Mouse (Mus musculus): ENCODE results near the gene Cwc25. TPM values are rescaled to one million over a fixed set of nuclear protein-coding genes. Genes with fewer than 3 reads are reported as not detected.
A peak's percentile ranks its signal among the peaks of the same experiment; 100 is the strongest.

Gene Cwc25
- polyA plus RNA-seq, 1 experiment from 2014 or later, result 23.3 TPM

DNA sequence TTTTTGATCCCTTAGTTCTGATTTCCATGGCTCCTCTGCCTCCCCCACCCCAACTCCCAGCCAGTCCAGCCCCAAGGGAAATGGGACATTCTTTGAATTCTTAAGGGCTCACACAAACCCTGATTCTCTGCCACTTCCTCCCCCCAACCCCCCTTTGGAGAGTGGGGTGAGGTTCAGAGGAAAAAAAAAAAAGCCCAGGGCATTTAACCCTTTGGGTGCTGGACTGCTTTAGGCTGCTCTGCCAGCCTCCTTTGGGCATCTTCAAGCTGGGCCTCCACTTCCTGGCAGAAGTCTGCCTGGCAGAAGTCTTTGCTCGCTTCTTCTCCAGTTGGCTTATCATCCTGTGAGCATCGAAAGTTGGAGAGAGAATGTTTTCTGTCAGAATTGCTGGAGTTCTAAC lies 41.7 kb upstream of the Cwc25 start:
- Histone ChIP-seq H3K9me3 (no peaks in the 10 kb centered on the region), H3K9ac (no peak overlapping the region), H3K4me2 (peak overlapping the region; percentile 7; the same call in 1 of the 2 replicates), H3K4me3 (no peak overlapping the region), H3K4me1 (peaks cover 92% of the 10 kb centered on the region), H3K36me3 (peaks cover 45% of the 10 kb centered on the region), H3K27me3 (no peaks in the 10 kb centered on the region), H3K27ac (peak overlapping the region; percentile 73)
- no peak for ATAC-seq (ENCODE audit: insufficient number of reproducible peaks, insufficient read depth, low FRiP score, low TSS enrichment, low read depth)
- 33% methylated on average over 2 of the region's 2 CpGs for WGBS

- Histone ChIP-seq H3K27ac (peak overlapping the region; percentile 73), H3K4me2 (no peak overlapping the region), H3K27me3 (no peaks in the 10 kb centered on the region), H3K36me3 (peaks cover 41% of the 10 kb centered on the region), H3K9me3 (no peaks in the 10 kb centered on the region), H3K4me1 (peaks cover 87% of the 10 kb centered on the region), H3K9ac (no peak overlapping the region), H3K4me3 (no peak overlapping the region)
- 27% methylated on average over 6 of the region's 6 CpGs for WGBS
- ATAC-seq (ENCODE audit: insufficient number of reproducible peaks, insufficient read depth, low FRiP score, low TSS enrichment, low read depth), result no peak
Observed at GRCm38 (mm10) chr11:97807626-97808025, 41.3 kb upstream of the Cwc25 start.

DNA sequence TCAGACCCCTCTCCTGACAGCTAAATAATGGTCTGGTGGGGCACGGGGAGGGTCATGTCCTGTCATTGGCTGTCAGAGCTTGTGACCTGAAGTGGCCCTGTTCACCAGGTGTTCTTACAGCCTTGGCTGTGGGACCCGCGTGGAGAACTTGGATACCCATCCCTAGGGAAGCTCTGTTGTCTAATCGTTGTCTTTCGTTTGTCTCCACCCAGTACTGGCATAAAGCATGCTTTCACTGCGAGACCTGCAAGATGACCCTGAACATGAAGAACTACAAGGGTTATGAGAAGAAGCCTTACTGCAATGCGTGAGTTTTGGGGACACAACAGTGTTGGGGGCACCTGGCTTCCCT lies 40.2 kb upstream of the Cwc25 start:
- Histone ChIP-seq H3K4me2 (peak overlapping the region; percentile 62), H3K4me3 (no peak overlapping the region), H3K27ac (0 out of 2 replicates have a peak overlapping the region, but pooled peaks have one; percentile 93), H3K36me3 (peaks cover 36% of the 10 kb centered on the region), H3K4me1 (peaks cover 87% of the 10 kb centered on the region), H3K9ac (no peak overlapping the region), H3K9me3 (no peaks in the 10 kb centered on the region), H3K27me3 (no peaks in the 10 kb centered on the region)
- ATAC-seq (ENCODE audit: insufficient number of reproducible peaks, insufficient read depth, low FRiP score, low TSS enrichment, low read depth), result no peak
- WGBS, result 68% methylated on average over 7 of the region's 7 CpGs

GRCm38 (mm10) chr11:97805662-97806612 lies 39.6 kb upstream of the Cwc25 start:
- Histone ChIP-seq H3K4me3 (peak overlapping the region; percentile 33), H3K27me3 (no peaks in the 10 kb centered on the region), H3K36me3 (peaks cover 36% of the 10 kb centered on the region), H3K4me2 (peak overlapping the region; percentile 62), H3K9ac (peak overlapping the region; percentile 51; the same call in 1 of the 2 replicates), H3K9me3 (no peaks in the 10 kb centered on the region), H3K27ac (peak overlapping the region; percentile 93), H3K4me1 (peaks cover 87% of the 10 kb centered on the region)
- no peak for ATAC-seq (ENCODE audit: insufficient number of reproducible peaks, insufficient read depth, low FRiP score, low TSS enrichment, low read depth)
- WGBS, result 38% methylated on average over 15 of the region's 15 CpGs

DNA sequence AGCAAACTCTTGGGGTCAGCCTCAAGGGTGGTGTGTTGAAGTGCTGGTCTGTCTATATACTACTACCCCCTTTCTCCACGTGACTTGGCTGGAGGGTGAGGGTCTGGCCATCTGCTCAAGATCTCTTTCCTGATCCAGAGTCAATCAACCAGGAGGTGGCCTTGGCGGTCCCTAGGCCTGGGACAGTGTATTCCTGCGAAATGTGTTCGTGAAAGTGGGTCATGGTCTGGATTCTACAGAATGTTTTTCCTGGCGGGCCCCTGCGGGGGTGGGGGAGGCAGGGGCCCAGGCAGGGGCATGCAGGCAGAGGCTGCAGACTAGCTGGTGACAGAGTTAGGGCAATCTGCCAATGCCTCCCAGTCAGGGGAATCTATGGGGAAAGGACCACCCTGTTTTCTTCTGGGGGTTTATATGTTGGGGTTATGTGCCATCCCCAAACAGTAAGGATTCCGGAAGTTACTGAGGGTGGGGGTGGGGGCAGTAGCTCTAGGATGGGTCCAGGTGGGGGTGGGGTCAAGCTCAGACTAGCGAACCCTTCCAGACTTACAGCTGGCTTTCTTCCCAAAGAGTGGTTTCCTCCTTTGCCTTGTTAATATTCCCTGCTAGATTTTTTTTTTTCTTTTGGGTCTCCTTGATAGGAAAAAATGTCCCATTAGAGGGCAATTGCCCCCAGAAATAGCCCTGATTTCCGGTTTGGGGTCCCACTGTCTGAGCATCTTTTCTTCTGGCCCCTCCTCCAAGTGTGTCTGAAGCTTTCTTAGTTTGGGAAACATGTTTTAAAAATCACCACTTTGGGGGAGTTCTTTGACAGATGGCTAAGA lies 38.7 kb upstream of the Cwc25 start:
- no peaks in the 10 kb centered on the region for H3K27me3 ChIP-seq
- H3K9me3 ChIP-seq, result no peaks in the 10 kb centered on the region
- H3K36me3 ChIP-seq, result peaks cover 36% of the 10 kb centered on the region
- H3K4me2 ChIP-seq, result peak overlapping the region; percentile 62
- peak overlapping the region; percentile 93 for H3K27ac ChIP-seq
- H3K4me3 ChIP-seq, result peak overlapping the region; percentile 33
- H3K9ac ChIP-seq, result peak overlapping the region; percentile 52
- 5% methylated on average over 9 of the region's 9 CpGs for WGBS
- H3K4me1 ChIP-seq, result peaks cover 81% of the 10 kb centered on the region
- peak; percentile 52; the same call in 1 of the 2 replicates for ATAC-seq (ENCODE audit: insufficient number of reproducible peaks, insufficient read depth, low FRiP score, low TSS enrichment, low read depth)

- Histone ChIP-seq H3K9ac (no peak overlapping the region), H3K4me1 (peaks cover 69% of the 10 kb centered on the region)
- no peak for ATAC-seq (ENCODE audit: insufficient number of reproducible peaks, insufficient read depth, low FRiP score, low TSS enrichment, low read depth)
Observed at GRCm38 (mm10) chr11:97803847-97804246, 37.5 kb upstream of the Cwc25 start.

DNA sequence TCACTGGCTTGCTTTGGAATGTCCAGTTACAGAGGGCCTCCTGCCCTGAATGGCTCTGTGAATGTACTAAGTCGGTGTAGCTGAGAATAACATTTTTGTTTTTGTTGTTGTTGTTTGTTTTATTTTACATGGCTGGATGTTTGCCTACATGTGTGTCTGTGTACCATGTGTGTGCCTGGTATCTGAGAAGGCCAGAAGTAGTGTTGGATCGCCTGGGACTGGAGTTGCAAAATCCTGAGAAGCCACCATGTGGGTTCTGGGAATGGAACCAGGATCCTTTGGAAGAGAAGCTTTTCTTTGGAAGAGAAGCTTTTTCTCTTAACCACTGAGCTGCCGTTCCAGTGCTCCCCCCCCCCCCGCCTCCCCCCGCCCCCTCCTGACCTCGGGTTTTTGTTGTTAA lies 36.1 kb upstream of the Cwc25 start:
- peak overlapping the region; percentile 93; the same call in 1 of the 2 replicates for H3K9ac ChIP-seq
- no peaks in the 10 kb centered on the region for H3K27me3 ChIP-seq
- 39% methylated on average over 6 of the region's 6 CpGs for WGBS
- peak overlapping the region; percentile 96; the same call in 1 of the 2 replicates for H3K4me3 ChIP-seq
- peaks cover 14% of the 10 kb centered on the region for H3K36me3 ChIP-seq
- H3K4me2 ChIP-seq, result peak overlapping the region; percentile 83
- H3K9me3 ChIP-seq, result no peaks in the 10 kb centered on the region
- no peak for ATAC-seq (ENCODE audit: insufficient number of reproducible peaks, insufficient read depth, low FRiP score, low TSS enrichment, low read depth)
- no peak overlapping the region for H3K27ac ChIP-seq
- peaks cover 61% of the 10 kb centered on the region for H3K4me1 ChIP-seq

More at GRCm38 (mm10) chr11:97803847-97804246, 37.5 kb upstream of the Cwc25 start:
- H3K27ac ChIP-seq, result peak overlapping the region; percentile 93
- H3K4me3 ChIP-seq, result no peak overlapping the region
- peaks cover 26% of the 10 kb centered on the region for H3K36me3 ChIP-seq
- peak overlapping the region; percentile 62; the same call in 1 of the 2 replicates for H3K4me2 ChIP-seq
- H3K9me3 ChIP-seq, result no peaks in the 10 kb centered on the region
- 69% methylated on average over 5 of the region's 5 CpGs for WGBS
- H3K27me3 ChIP-seq, result no peaks in the 10 kb centered on the region

DNA sequence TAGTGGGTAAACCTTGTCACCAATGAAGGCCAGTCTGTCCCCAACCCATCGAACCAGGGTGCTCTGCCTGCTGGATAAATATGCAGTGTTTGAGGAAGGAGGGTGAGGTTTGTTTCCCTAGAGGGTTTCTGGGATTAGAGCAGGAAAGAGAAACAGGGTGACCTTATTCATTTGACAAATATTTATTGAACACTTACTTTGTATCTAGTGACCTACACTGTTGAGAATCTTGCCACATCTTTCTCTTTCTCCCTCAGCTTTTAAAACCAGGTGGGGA lies 35.8 kb upstream of the Cwc25 start:
- H3K36me3 ChIP-seq, result peaks cover 10% of the 10 kb centered on the region
- H3K27ac ChIP-seq, result peak overlapping the region; percentile 98
- peak overlapping the region; percentile 83 for H3K4me2 ChIP-seq
- H3K4me1 ChIP-seq, result peaks cover 59% of the 10 kb centered on the region
- H3K9ac ChIP-seq, result peak overlapping the region; percentile 93
- ATAC-seq (ENCODE audit: insufficient number of reproducible peaks, insufficient read depth, low FRiP score, low TSS enrichment, low read depth), result no peak
- WGBS, result 42% methylated on average over 1 of the region's 1 CpGs
- H3K9me3 ChIP-seq, result no peaks in the 10 kb centered on the region
- no peaks in the 10 kb centered on the region for H3K27me3 ChIP-seq
- peak overlapping the region; percentile 96 for H3K4me3 ChIP-seq

GRCm38 (mm10) chr11:97801409-97802193 lies 35.2 kb upstream of the Cwc25 start:
- Histone ChIP-seq H3K9ac (peak overlapping the region; percentile 93), H3K4me2 (peak overlapping the region; percentile 83), H3K27ac (peak overlapping the region; percentile 98), H3K36me3 (peaks cover 5% of the 10 kb centered on the region; the same call in 1 of the 2 replicates), H3K27me3 (no peaks in the 10 kb centered on the region), H3K4me3 (peak overlapping the region; percentile 96), H3K9me3 (no peaks in the 10 kb centered on the region), H3K4me1 (peaks cover 54% of the 10 kb centered on the region)
- ATAC-seq (ENCODE audit: insufficient number of reproducible peaks, insufficient read depth, low FRiP score, low TSS enrichment, low read depth), result no peak
- 33% methylated on average over 8 of the region's 8 CpGs for WGBS

DNA sequence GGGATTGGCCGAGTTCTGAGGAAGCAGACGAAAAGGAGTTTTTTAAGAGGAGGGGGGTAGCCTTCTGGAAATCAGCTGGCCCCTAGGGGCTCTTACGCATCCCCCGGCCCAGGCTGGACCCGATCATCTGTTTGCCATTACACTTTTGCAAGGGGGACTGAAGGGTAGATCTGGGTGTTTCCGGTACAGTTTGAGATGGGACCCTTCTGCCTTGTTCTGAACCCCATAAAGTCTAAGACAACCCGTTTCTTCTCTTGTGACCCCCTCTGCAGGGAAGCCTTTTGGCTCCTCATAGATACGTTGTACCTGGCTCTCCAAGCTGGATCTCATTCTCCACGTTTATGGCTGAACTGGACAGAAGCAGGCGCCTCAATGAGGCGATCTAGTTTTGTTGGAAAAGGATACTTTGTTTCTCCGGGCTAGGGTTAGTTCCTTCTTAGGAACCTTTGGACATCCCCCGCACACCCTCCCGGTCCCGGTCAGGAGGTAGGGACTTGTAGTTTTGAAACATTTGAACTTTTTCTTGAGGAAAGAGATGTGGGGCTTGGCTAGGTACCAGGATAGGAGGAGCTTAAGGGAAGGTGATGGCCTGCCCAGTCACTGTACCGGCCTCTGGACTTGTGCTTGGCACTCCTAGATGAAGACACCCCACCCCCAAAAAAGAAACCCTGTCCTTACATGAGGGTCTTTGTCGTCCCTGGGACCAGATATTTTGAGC lies 34.5 kb upstream of the Cwc25 start:
- H3K9me3 ChIP-seq, result no peaks in the 10 kb centered on the region
- peak overlapping the region; percentile 93 for H3K9ac ChIP-seq
- H3K36me3 ChIP-seq, result no peaks in the 10 kb centered on the region
- peak overlapping the region; percentile 98 for H3K27ac ChIP-seq
- H3K4me1 ChIP-seq, result peaks cover 47% of the 10 kb centered on the region
- H3K27me3 ChIP-seq, result no peaks in the 10 kb centered on the region
- ATAC-seq (ENCODE audit: insufficient number of reproducible peaks, insufficient read depth, low FRiP score, low TSS enrichment, low read depth), result no peak
- peak overlapping the region; percentile 83 for H3K4me2 ChIP-seq
- peak overlapping the region; percentile 96 for H3K4me3 ChIP-seq
- whole genome bisulfite sequencing, result 2% methylated on average over 17 of the region's 17 CpGs

Measured in embryonic facial prominence, embryonic 13.5 days (tissue).